Mouse (Mus musculus): Measurements from ENCODE around the gene Thrb.

DNA sequence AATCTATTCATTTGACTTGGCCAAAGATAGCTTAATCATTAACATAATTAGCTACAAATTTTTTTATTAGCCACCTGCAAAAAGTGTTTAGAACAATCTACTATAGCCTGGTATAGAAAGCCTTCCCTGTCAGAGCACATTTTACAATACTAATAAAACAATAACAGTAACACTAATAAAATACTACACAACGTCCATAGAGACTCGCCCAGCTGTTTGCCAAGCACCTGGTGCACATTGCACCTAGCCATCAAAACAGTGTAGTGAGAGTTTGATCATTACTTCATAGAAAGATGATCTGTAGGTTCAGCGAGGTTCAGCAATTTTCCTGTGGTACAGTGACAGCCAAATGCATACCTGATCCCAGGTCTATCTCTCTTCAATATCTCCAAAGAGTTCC, 26.9 kb downstream of the Thrb start:
- TF ChIP-seq CTCF (IDR thresholded peaks at IDR 0.05; ENCODE audit: low read depth, low read length) (no peak), EP300 (IDR thresholded peaks at IDR 0.05; ENCODE audit: insufficient read depth, low read depth, low read length) (no peak), POLR2A (IDR thresholded peaks at IDR 0.05; ENCODE audit: insufficient read depth, low read length) (no peak)
